ENCODE assay signal across 8 mouse cellular contexts in the genomic region with DNA sequence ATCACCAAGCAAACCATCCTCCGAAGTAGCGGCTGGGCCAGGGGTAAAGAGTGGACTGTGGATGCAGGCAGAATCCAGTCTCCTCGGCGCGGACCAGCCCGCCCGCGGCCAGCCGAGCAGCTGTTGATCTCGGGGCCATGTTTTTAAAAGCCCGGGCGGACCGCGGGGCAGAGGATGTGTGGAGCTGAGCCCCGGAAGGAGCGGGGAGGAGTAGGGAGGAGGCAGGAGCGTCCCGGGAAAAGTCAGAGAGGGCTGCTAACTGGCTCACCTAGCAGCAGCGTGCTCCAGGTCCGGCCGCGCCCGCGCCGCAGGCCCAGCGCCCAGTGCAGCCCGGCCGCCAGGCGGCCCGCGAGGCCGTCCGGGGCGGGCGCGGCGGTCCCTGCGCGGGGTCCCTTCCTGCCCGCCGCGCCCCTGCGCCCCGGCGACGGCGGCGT. TPM values are rescaled to one million over a fixed set of nuclear protein-coding genes. Genes with fewer than 3 reads are reported as not detected.
DNase-seq lines count a peak whose midpoint lies in the region; ATAC-seq and TF ChIP-seq lines count a peak whose summit lies in the region.

No protein-coding gene starts in this region.

- H3K27ac ChIP-seq in spleen, adult 2 months (ENCODE audit: insufficient read depth, low read length) = peak overlapping the region; percentile 77
- H3K27ac ChIP-seq in hindbrain, embryonic 11.5 days (ENCODE audit: low read depth, low read length) = peak overlapping the region; percentile 89
- H3K27ac ChIP-seq in limb, embryonic 11.5 days (replicated peaks; ENCODE audit: low read depth, low read length) = peak overlapping the region; percentile 82

- H3K4me2 ChIP-seq in hindbrain, embryonic 11.5 days (replicated peaks; ENCODE audit: low read depth, low read length) = peak overlapping the region; percentile 60
- H3K4me2 ChIP-seq in limb, embryonic 11.5 days (ENCODE audit: low read depth, severe bottlenecking) = peak overlapping the region; percentile 59

- no peak for TF ChIP-seq CTCF in spleen, adult 2 months (IDR thresholded peaks at IDR 0.05; ENCODE audit: extremely low read depth, insufficient read depth, insufficient read length, insufficient replicate concordance)

- no peaks in the 10 kb centered on the region for H3K36me3 ChIP-seq in spleen, adult 2 months (ENCODE audit: control insufficient read depth, insufficient read depth, low read length)
- no peaks in the 10 kb centered on the region for H3K36me3 ChIP-seq in hindbrain, embryonic 11.5 days (ENCODE audit: control insufficient read depth, insufficient read depth, low read length)
- H3K36me3 ChIP-seq in limb, embryonic 11.5 days (ENCODE audit: control insufficient read depth, insufficient read depth, low read length) = no peaks in the 10 kb centered on the region; the same call in 1 of the 2 replicates

- H3K27me3 ChIP-seq in spleen, adult 2 months (ENCODE audit: control insufficient read depth, insufficient read depth, low read length) = no peaks in the 10 kb centered on the region
- no peaks in the 10 kb centered on the region for H3K27me3 ChIP-seq in hindbrain, embryonic 11.5 days (ENCODE audit: control insufficient read depth, insufficient read depth, low read length)
- H3K27me3 ChIP-seq in limb, embryonic 11.5 days (ENCODE audit: control insufficient read depth, insufficient read depth, low read length) = no peaks in the 10 kb centered on the region

- ATAC-seq in erythroid progenitor cell, adult 5-6 weeks (replicated peaks; ENCODE audit: low FRiP score, poor library complexity, severe bottlenecking) = peak; percentile 54
- peak; percentile 92 for ATAC-seq in hindbrain, embryonic 11.5 days (ENCODE audit: low FRiP score)
- ATAC-seq in limb, embryonic 11.5 days (ENCODE audit: insufficient number of reproducible peaks, low FRiP score, low TSS enrichment, low read depth) = peak; percentile 83

- WGBS in spleen, adult 2 months = under 1% methylated on average over 24 of the region's 48 CpGs
- 0% methylated on average over 18 of the region's 48 CpGs for WGBS in hindbrain, embryonic 11.5 days
- 0% methylated on average over 32 of the region's 48 CpGs for WGBS in limb, embryonic 11.5 days

- H3K4me1 ChIP-seq in spleen, adult 2 months (ENCODE audit: control insufficient read depth, insufficient read depth, insufficient read length) = peaks cover 10% of the 10 kb centered on the region
- H3K4me1 ChIP-seq in hindbrain, embryonic 11.5 days (replicated peaks; ENCODE audit: control insufficient read depth, insufficient read depth, low read length) = no peaks in the 10 kb centered on the region; the same call in 1 of the 2 replicates
- H3K4me1 ChIP-seq in limb, embryonic 11.5 days (ENCODE audit: control insufficient read depth, insufficient read depth, low read length) = 0 out of 2 replicates have a peak, but pooled peaks cover 6% of the 10 kb centered on the region

- H3K4me3 ChIP-seq in spleen, adult 2 months (ENCODE audit: extremely low read depth, insufficient read depth, insufficient read length) = peak overlapping the region; percentile 80
- peak overlapping the region; percentile 56 for H3K4me3 ChIP-seq in hindbrain, embryonic 11.5 days (ENCODE audit: low read depth, low read length)
- peak overlapping the region; percentile 64 for H3K4me3 ChIP-seq in limb, embryonic 11.5 days (ENCODE audit: low read depth, low read length)

- H3K9me3 ChIP-seq in hindbrain, embryonic 11.5 days (ENCODE audit: control insufficient read depth, low read length) = no peaks in the 10 kb centered on the region
- H3K9me3 ChIP-seq in limb, embryonic 11.5 days (ENCODE audit: control insufficient read depth, low read length) = no peaks in the 10 kb centered on the region

- TF ChIP-seq POLR2A in spleen, adult 2 months (IDR thresholded peaks at IDR 0.05; ENCODE audit: low read depth, low read length) = no peak

- H3K9ac ChIP-seq in hindbrain, embryonic 11.5 days (ENCODE audit: low read depth, low read length) = peak overlapping the region; percentile 75
- peak overlapping the region; percentile 93 for H3K9ac ChIP-seq in limb, embryonic 11.5 days (ENCODE audit: low read length)

- DNase-seq in spleen, adult 2 months (ENCODE audit: low read depth in 1 of 2, low spot score in 2 of 2) = peak in 1 of 2 experiments; percentile 32
- DNase-seq in spleen, adult 12 weeks (ENCODE audit: low spot score) = no peak
- peak; percentile 64 to 73 for DNase-seq in adrenal gland, postnatal 36 days
- DNase-seq in hindbrain, embryonic 11.5 days (ENCODE audit: low spot score) = peak; percentile 74
- DNase-seq in limb, embryonic 11.5 days (ENCODE audit: low spot score) = peak; percentile 76
- DNase-seq in mesoderm, embryonic 11.5 days (ENCODE audit: low read depth, low spot score) = peak; percentile 65
- DNase-seq in spleen, postnatal 4 days (ENCODE audit: low spot score in 2 of 2) = peak; percentile 52 to 78

RNA-seq across cellular contexts. Expression of gene Dpy19l1, which starts 0.4 kb away (rescaled TPM):
- polyA plus RNA-seq in spleen, adult 2 months (2012; rRNA removed) = 12.1 TPM in 2 replicates
- total RNA-seq in adrenal gland, postnatal 36 days (2021) = 10 to 100 TPM; 28.7 to 66.5 TPM
- 41.1 and 44.3 TPM in 2 replicates for total RNA-seq in erythroid progenitor cell, adult 5-6 weeks (2015; ENCODE audit: low replicate concordance)
- 36.5 and 41.7 TPM in 2 replicates for total RNA-seq in erythroid progenitor cell, adult 5-6 weeks (2017; ENCODE audit: low replicate concordance)
- polyA plus RNA-seq in hindbrain, embryonic 11.5 days (2014; fragmentation: Nextera tagmentation; extraction: Ambion mirVana) = 14.7 and 14.8 TPM in 2 replicates
- 18.7 and 23.0 TPM in 2 replicates for polyA plus RNA-seq in limb, embryonic 11.5 days (2014; fragmentation: Nextera tagmentation; extraction: Ambion mirVana)
